Mouse (Mus musculus) liver, postnatal 0 days (tissue): Measurements from ENCODE around the gene Snrpb.

Experiments used
- CTCF ChIP-seq: sonication (generic); IDR thresholded peaks from 2 replicates; pipeline ENCODE4 v1.5.1; 2016; ENCODE audit warnings: antibody characterized with exemption, low read depth
- EP300 ChIP-seq: IDR thresholded peaks from 2 replicates; pipeline ENCODE4 v1.6.1; 2016; ENCODE audit warnings: antibody characterized with exemption, low read depth, mild to moderate bottlenecking

- TF ChIP-seq CTCF = no peak
- no peak for TF ChIP-seq EP300
These were observed 30.4 kb upstream of the Snrpb start for GRCm38 (mm10) chr2:130209636-130210035.
